Mouse (Mus musculus) ES-Bruce4 (cell line): ENCODE measurements around the gene Fzd2. TPM values are rescaled to one million over a fixed set of nuclear protein-coding genes. Genes with fewer than 3 reads are reported as not detected.

Experiments
- H3K27ac ChIP-seq: 2 replicates; pipeline ENCODE4 v1.5.1; 2012; ENCODE audit warnings: low read length, inconsistent platforms; ENCODE audit not compliant: insufficient read depth
- H3K27me3 ChIP-seq: 2 replicates; pipeline ENCODE4 v1.6.1; 2012; ENCODE audit warnings: mild to moderate bottlenecking, low read length, inconsistent platforms; ENCODE audit not compliant: control insufficient read depth, poor library complexity, insufficient read depth, severe bottlenecking
- H3K36me3 ChIP-seq: 2 replicates; pipeline ENCODE4 v1.6.1; 2012; ENCODE audit warnings: inconsistent platforms, mild to moderate bottlenecking, low read length, moderate library complexity; ENCODE audit not compliant: control insufficient read depth, poor library complexity, insufficient read depth, severe bottlenecking
- H3K4me1 ChIP-seq: one replicate; pipeline ENCODE4 v1.8.1; 2011; ENCODE audit warnings: low read length; ENCODE audit not compliant: control insufficient read depth, insufficient read depth
- H3K4me3 ChIP-seq: 2 replicates; pipeline ENCODE4 v1.5.1; 2011; ENCODE audit warnings: low read depth, mild to moderate bottlenecking, low read length
- H3K9ac ChIP-seq: 2 replicates; pipeline ENCODE4 v1.6.1; 2012; ENCODE audit warnings: low read depth, mild to moderate bottlenecking, inconsistent platforms; ENCODE audit not compliant: poor library complexity, severe bottlenecking
- H3K9me3 ChIP-seq: replicated peaks from 2 replicates; pipeline ENCODE4 v1.6.1; 2012; ENCODE audit warnings: mild to moderate bottlenecking, low read length, inconsistent platforms; ENCODE audit not compliant: control insufficient read depth, poor library complexity, insufficient read depth, severe bottlenecking
- CTCF ChIP-seq: IDR thresholded peaks from one replicate; pipeline ENCODE4 v1.8.1; 2011; ENCODE audit warnings: low read depth, low read length
- EP300 ChIP-seq: IDR thresholded peaks from 2 replicates; pipeline ENCODE4 v1.6.1; 2011; ENCODE audit warnings: low read depth, low read length; ENCODE audit not compliant: insufficient read depth
- POLR2A ChIP-seq: IDR thresholded peaks from one replicate; pipeline ENCODE4 v1.8.1; 2011; ENCODE audit warnings: low read length; ENCODE audit not compliant: insufficient read depth
- polyA plus RNA-seq: library from polyadenylated mRNA; stranded (reverse); fragments of >200 nt; gene quantifications from 2 replicates; pipeline ENCODE4 v1.2.4, GENCODE M21; 2011; ENCODE audit warnings: low read depth; ENCODE audit not compliant: missing spikeins, insufficient read depth, insufficient read length

Gene Fzd2
- polyA plus RNA-seq, 1 experiment = 30.3 TPM

DNA sequence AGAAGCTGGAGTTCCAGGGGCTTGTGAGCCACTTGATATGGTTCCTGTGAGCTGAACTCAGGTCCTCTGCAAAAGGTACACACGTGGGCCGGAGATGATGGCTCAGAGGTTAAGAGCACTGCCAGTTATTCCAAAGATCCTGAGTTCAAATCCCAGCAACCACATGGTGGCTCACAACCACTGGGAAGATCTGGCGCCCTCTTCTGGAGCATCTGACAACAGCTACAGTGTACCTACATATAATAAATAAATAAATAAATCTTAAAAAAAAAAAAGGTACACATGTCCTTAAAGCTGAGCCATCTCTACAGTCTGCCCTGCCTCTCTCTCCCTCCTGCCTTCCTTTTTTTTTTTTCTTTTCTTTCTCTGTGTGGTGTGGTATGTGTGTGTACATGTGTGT, 48.6 kb downstream of the Fzd2 start:
- no peaks in the 10 kb centered on the region for H3K27me3 ChIP-seq
- no peak overlapping the region for H3K9ac ChIP-seq
- H3K36me3 ChIP-seq = no peaks in the 10 kb centered on the region
- no peaks in the 10 kb centered on the region for H3K4me1 ChIP-seq
- no peaks in the 10 kb centered on the region for H3K9me3 ChIP-seq
- TF ChIP-seq EP300 (no peak), CTCF (peak; percentile 33)
- H3K4me3 ChIP-seq = no peak overlapping the region
- no peak overlapping the region for H3K27ac ChIP-seq

DNA sequence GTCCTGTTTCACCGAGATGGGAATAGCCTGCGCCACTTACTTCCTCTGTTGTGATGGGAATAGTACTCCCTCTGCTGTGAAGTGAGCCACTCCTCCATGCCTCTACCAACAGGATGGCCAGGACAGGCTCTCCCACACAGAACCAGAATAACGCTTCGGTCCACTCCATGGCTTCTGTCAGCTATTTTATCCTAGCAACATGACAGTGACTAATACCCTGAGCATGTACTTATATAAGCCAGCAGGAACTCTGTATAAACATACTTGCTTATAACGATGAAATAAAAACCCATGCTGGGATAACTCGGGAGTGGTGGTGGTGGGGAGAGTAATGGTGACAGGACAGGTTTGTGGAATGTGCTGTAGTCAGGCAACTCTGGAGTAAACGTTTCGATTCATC, 51.7 kb downstream of the Fzd2 start:
- TF ChIP-seq CTCF (no peak), POLR2A (no peak), EP300 (no peak)
- Histone ChIP-seq H3K27ac (no peak overlapping the region), H3K9me3 (no peaks in the 10 kb centered on the region), H3K36me3 (no peaks in the 10 kb centered on the region), H3K9ac (no peak overlapping the region), H3K4me3 (no peak overlapping the region), H3K4me1 (no peaks in the 10 kb centered on the region), H3K27me3 (no peaks in the 10 kb centered on the region)

DNA sequence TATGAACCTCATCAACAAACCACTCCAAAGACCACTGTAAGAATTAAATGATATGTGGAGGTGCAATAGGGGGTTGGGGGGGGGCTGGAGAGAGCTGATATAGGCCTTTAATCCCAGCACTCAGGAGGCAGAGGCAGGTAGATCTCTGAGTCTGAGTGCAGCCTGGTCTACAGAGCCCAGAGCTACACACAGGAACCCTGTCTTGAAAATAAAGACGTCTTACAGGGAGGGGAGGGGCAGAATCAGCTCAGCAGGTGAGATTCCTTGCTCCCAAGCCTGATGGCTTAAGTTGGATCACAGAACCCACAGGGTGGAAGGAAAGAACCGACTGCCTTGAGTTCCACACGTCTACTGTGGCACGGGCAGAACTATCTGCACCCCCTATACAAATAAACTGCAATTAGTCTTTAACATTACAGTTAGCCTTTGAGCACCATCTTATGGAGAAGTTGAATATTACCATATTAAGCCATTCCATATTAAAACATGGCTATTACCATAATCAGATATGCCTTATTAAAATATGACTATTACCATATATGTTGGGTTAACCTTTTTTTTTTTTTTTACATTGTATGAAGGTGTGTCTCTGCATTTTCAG, 52.2 kb downstream of the Fzd2 start:
- H3K27ac ChIP-seq = no peak overlapping the region
- no peaks in the 10 kb centered on the region for H3K27me3 ChIP-seq
- no peaks in the 10 kb centered on the region for H3K36me3 ChIP-seq
- no peaks in the 10 kb centered on the region for H3K9me3 ChIP-seq
- no peak overlapping the region for H3K9ac ChIP-seq
- H3K4me3 ChIP-seq = no peak overlapping the region
- no peaks in the 10 kb centered on the region for H3K4me1 ChIP-seq
- TF ChIP-seq CTCF (no peak), POLR2A (no peak), EP300 (no peak)

DNA sequence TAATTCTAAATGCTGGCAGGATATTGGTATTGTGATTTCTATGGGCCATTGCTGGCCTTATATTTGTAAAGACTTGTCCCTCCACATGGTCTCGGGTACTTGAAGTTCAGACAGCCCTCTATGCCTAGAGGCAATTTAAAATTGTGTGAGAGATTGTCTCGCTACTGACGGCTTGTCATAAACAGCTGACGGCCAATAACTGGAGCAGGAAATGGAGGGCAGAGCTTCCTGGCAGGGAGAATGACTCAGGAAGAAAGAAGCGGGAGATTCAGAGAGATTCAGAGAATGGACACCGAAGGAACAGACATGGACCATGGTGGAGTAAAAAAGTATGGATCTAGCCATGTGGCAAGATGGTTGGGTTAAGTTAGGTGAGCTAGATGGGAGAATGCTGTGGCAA, 52.7 kb downstream of the Fzd2 start:
- Histone ChIP-seq H3K9me3 (no peaks in the 10 kb centered on the region), H3K27me3 (no peaks in the 10 kb centered on the region), H3K36me3 (no peaks in the 10 kb centered on the region), H3K27ac (no peak overlapping the region), H3K4me1 (no peaks in the 10 kb centered on the region), H3K9ac (no peak overlapping the region), H3K4me3 (no peak overlapping the region)
- TF ChIP-seq EP300 (no peak), POLR2A (no peak), CTCF (no peak)

Other genes starting within 250 kb of the Fzd2 start
- gene Slc4a1, start 238.2 kb upstream of the Fzd2 start, polyA plus RNA-seq = 0.48 and 0.53 TPM in 2 replicates
- gene Rundc3a, start 211.0 kb upstream of the Fzd2 start, polyA plus RNA-seq = 7.0 and 9.5 TPM in 2 replicates
- gene Slc25a39, start 196.4 kb upstream of the Fzd2 start, polyA plus RNA-seq = 284 and 342 TPM in 2 replicates
- gene Grn, start 174.1 kb upstream of the Fzd2 start, polyA plus RNA-seq = 68.4 and 88.3 TPM in 2 replicates
- gene Fam171a2, start 156.7 kb upstream of the Fzd2 start, polyA plus RNA-seq = 4.4 and 5.4 TPM in 2 replicates
- 7.0 and 7.9 TPM in 2 replicates for gene Itga2b, start 134.3 kb upstream of the Fzd2 start, polyA plus RNA-seq
- 75.8 and 89.1 TPM in 2 replicates for gene Gpatch8, start 48.0 kb upstream of the Fzd2 start, polyA plus RNA-seq
- gene Gm11627, start 24.9 kb upstream of the Fzd2 start, polyA plus RNA-seq = 3.8 and 5.3 TPM in 2 replicates
- 8.8 and 9.4 TPM in 2 replicates for gene Meioc, start 59.3 kb downstream of the Fzd2 start, polyA plus RNA-seq
- gene Ccdc43, start 93.4 kb downstream of the Fzd2 start, polyA plus RNA-seq = 53.9 and 62.0 TPM in 2 replicates
- gene Adam11, start 157.0 kb downstream of the Fzd2 start, polyA plus RNA-seq = 1.2 and 2.4 TPM in 2 replicates
- gene Gjc1, start 215.3 kb downstream of the Fzd2 start, polyA plus RNA-seq = 67.4 and 71.0 TPM in 2 replicates
- not detected in 2 replicates for gene Higd1b, start 231.5 kb downstream of the Fzd2 start, polyA plus RNA-seq